Mouse (Mus musculus) limb, embryonic 12.5 days (tissue): ENCODE results near the gene Ssb. TPM values are rescaled to one million over a fixed set of nuclear protein-coding genes. Genes with fewer than 3 reads are reported as not detected.
"Not testable (repeated sequence)": the region's sequence is repeated elsewhere in the genome, so short reads cannot be mapped to it uniquely, and the experiment has no call there.

Experiments used
- ATAC-seq: fragments of 200-750 bp; cut with Nextera tagmentation; 2 replicates; pipeline ENCODE4 v1.8.0; 2017; ENCODE audit warnings: low read depth, moderate TSS enrichment; ENCODE audit not compliant: insufficient number of reproducible peaks, insufficient read depth, low FRiP score, low TSS enrichment
- H3K27ac ChIP-seq: fragments of 300-500 bp; sonication (generic); 2 replicates; pipeline ENCODE4 v1.5.1; 2016; ENCODE audit warnings: mild to moderate bottlenecking, moderate library complexity
- H3K27me3 ChIP-seq: fragments of 300-500 bp; sonication (generic); 2 replicates; pipeline ENCODE4 v1.6.1; 2016; ENCODE audit warnings: mild to moderate bottlenecking, moderate library complexity
- H3K36me3 ChIP-seq: fragments of 300-500 bp; sonication (generic); 2 replicates; pipeline ENCODE4 v1.6.1; 2016; ENCODE audit warnings: mild to moderate bottlenecking, moderate library complexity
- H3K4me1 ChIP-seq: fragments of 300-500 bp; sonication (generic); replicated peaks from 2 replicates; pipeline ENCODE4 v1.6.1; 2016
- H3K4me2 ChIP-seq: fragments of 300-500 bp; sonication (generic); 2 replicates; pipeline ENCODE4 v1.6.1; 2016; ENCODE audit warnings: mild to moderate bottlenecking, moderate library complexity
- H3K4me3 ChIP-seq: fragments of 300-500 bp; sonication (generic); replicated peaks from 2 replicates; pipeline ENCODE4 v1.5.1; 2016; ENCODE audit warnings: mild to moderate bottlenecking
- H3K9ac ChIP-seq: fragments of 300-500 bp; sonication (generic); replicated peaks from 2 replicates; pipeline ENCODE4 v1.6.1; 2016; ENCODE audit warnings: mild to moderate bottlenecking, moderate library complexity
- H3K9me3 ChIP-seq: fragments of 300-500 bp; sonication (generic); 2 replicates; pipeline ENCODE4 v1.6.1; 2016; ENCODE audit warnings: mild to moderate bottlenecking, moderate library complexity
- WGBS: fragments of 180-500 bp; shearing (Covaris S2); methylation state at CpG from one replicate; pipeline ENCODE4 v1.1.7; 2016; 5-methylcytosine and 5-hydroxymethylcytosine counted together
- polyA plus RNA-seq: library from polyadenylated mRNA; unstranded; fragments of >200 nt; fragmentation: Nextera tagmentation; extraction: Ambion mirVana; gene quantifications from 2 replicates; pipeline ENCODE4 v1.2.1, GENCODE M21; 2016

Ssb gene
- polyA plus RNA-seq, 1 experiment from 2014 or later = 365 TPM

DNA sequence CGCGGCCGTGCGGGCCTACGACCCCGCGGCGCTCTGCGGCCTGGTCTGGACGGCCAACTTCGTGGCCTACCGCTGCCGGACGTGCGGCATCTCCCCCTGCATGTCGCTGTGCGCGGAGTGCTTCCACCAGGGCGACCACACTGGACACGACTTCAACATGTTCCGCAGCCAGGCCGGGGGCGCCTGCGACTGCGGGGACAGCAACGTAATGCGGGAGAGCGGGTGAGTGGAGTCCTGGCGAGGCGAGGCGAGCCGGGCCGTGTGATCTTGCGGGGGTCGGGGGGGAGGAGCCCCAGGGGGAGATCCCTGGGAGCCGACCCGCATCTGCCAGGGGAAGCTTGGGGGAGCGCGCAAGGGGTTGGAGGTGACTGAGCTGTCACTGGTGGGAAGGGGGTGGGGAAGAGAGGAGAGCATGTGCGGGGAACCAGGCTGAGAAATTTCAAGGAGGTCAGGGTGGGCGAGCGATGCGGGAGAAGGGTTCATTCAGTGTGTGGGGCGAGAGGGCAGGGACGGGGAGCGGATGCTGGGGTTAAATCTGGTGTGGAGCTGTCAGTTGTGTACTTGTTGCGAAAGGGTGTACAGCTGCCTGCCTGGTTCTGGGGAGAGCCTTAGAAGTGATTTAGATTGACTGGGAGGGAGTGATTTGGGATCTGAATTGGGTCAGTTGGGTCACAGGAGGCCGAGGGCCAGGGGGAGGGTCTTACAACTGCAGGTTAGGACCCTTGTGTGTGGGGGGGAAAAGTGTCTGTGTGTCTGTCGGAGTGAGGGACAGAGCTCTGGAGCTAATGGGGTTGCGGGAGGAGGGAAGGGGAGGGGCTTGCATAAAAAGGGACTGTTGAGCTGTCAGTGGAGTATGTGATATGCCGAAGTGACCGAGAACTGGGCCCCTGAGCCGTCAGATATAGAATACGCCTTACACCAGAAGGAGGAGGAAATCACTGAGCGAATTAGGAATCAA is 36.5 kb downstream of the Ssb start:
- under 1% methylated on average over 55 of the region's 55 CpGs for WGBS

DNA sequence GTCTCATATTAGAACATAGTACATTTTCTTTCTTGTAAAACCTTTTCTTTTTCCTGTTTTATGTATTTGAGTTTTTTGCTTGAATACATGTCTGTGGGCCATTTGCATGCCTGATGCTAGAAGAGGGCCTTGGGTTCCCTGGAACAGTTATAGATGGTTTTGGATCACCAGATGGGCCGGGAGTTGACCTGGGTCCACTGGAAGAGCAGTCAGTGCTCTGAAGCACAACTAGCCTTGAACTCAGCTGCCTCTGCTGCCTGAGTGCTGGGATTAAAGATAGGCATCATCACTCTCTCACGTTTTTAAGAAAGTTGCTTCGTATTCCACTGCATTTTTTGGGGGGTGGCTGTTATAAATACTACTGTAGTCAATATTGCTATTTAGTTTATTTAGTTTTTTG is 42.2 kb downstream of the Ssb start:
- Histone ChIP-seq H3K4me3 (no peak overlapping the region), H3K27me3 (no peaks in the 10 kb centered on the region), H3K36me3 (peaks cover 22% of the 10 kb centered on the region), H3K4me2 (no peak overlapping the region), H3K9me3 (peaks cover 4% of the 10 kb centered on the region; the same call in 1 of the 2 replicates), H3K4me1 (peaks cover 5% of the 10 kb centered on the region), H3K27ac (no peak overlapping the region), H3K9ac (no peak overlapping the region)
- ATAC-seq = no peak
- WGBS = 90% methylated on average over 3 of the region's 3 CpGs

More for the DNA sequence above, 36.5 kb downstream of the Ssb start:
- peak overlapping the region; percentile 97 for H3K4me3 ChIP-seq
- H3K4me2 ChIP-seq = peak overlapping the region; percentile 97
- no peaks in the 10 kb centered on the region for H3K27me3 ChIP-seq
- H3K27ac ChIP-seq = peak overlapping the region; percentile 93
- H3K9me3 ChIP-seq = no peaks in the 10 kb centered on the region
- peaks cover 16% of the 10 kb centered on the region for H3K36me3 ChIP-seq
- peaks cover 9% of the 10 kb centered on the region for H3K4me1 ChIP-seq
- H3K9ac ChIP-seq = peak overlapping the region; percentile 99
- ATAC-seq = peak; percentile 61

DNA sequence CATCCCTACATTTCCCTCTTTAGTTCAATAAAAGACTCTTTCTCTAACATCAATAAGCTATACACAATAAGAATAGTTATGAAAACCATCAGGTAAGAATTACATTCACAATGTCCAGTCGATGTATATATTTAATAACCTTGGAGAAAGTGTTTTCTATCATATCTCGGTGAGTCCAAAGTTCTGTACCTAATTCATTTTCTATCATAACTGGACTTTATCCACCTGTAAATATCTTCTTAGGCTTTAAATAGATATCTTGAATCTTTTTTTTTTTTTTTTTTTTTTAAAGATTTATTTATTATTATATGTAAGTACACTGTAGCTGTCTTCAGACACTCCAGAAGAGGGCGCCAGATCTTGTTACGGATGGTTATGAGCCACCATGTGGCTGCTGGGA is 46.0 kb downstream of the Ssb start:
- H3K27ac ChIP-seq, H3K4me2 ChIP-seq, H3K4me3 ChIP-seq, H3K36me3 ChIP-seq, ATAC-seq, H3K9ac ChIP-seq, H3K27me3 ChIP-seq, H3K4me1 ChIP-seq, H3K9me3 ChIP-seq: not testable (repeated sequence)
- WGBS = 87% methylated on average over 4 of the region's 4 CpGs

DNA sequence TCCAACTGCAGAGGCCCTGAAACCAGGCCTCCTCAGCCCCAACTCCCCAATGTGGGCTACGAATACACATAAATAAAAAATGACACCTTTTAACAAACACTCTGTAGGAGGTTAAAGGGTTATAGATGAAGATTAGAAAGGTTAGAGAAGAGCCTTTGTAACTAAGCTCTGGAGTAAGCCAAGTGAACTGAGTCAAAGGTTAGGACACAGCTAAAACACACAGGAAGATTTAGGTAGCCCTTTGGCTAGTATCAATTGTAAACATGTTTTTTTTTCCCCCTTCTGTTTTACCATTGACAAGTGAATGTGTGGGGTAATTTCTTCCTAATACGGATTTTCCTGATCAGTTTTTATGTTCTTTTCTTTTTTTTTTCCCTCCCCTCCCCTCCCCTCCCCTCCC is 51.4 kb downstream of the Ssb start:
- Histone ChIP-seq H3K27ac (no peak overlapping the region), H3K27me3 (no peaks in the 10 kb centered on the region), H3K4me2 (no peak overlapping the region), H3K4me3 (no peak overlapping the region), H3K9me3 (peaks cover 4% of the 10 kb centered on the region; the same call in 1 of the 2 replicates), H3K9ac (no peak overlapping the region), H3K4me1 (no peaks in the 10 kb centered on the region), H3K36me3 (peaks cover 21% of the 10 kb centered on the region)
- WGBS = 74% methylated on average over 2 of the region's 2 CpGs
- no peak for ATAC-seq

DNA sequence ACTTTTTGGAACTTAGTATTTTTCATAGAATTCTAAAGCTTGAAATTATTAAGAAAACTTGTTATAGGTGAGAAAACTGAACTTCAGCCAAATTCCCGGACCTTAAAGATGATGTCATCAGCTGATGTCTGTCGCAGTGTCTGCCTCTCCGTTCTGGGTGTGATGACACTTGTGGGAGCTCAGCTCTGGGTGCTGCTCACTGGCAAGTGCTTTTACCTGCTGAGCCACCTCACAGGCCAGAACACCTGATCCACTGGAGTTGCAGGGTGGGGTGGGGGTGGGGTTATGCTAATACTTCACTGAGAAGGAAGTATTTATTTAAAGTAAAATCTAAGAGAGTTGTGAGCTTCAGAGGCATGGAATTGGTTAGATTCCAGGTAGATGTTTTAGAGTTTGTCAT is 55.9 kb downstream of the Ssb start:
- Histone ChIP-seq H3K9me3 (no peaks in the 10 kb centered on the region), H3K4me3 (no peak overlapping the region), H3K9ac (no peak overlapping the region), H3K27ac (no peak overlapping the region), H3K27me3 (no peaks in the 10 kb centered on the region), H3K36me3 (peaks cover 47% of the 10 kb centered on the region), H3K4me2 (no peak overlapping the region), H3K4me1 (no peaks in the 10 kb centered on the region)
- no peak for ATAC-seq
- 91% methylated on average over 3 of the region's 3 CpGs for WGBS

Other genes starting within 250 kb of the Ssb start
- 22.4 and 25.6 TPM in 2 replicates for gene Bbs5, start 214.4 kb upstream of the Ssb start, polyA plus RNA-seq
- gene Klhl41, start 191.4 kb upstream of the Ssb start, polyA plus RNA-seq = 13.9 and 14.7 TPM in 2 replicates
- 12.1 and 14.5 TPM in 2 replicates for gene Fastkd1, start 148.0 kb upstream of the Ssb start, polyA plus RNA-seq
- gene Ppig, start 139.0 kb upstream of the Ssb start, polyA plus RNA-seq = 168 and 176 TPM in 2 replicates
- 2.7 and 3.0 TPM in 2 replicates for gene Ccdc173, start 72.0 kb upstream of the Ssb start, polyA plus RNA-seq
- 28.3 and 28.4 TPM in 2 replicates for gene Phospho2, start 71.9 kb upstream of the Ssb start, polyA plus RNA-seq
- 35.6 and 37.5 TPM in 2 replicates for gene Klhl23, start 39.6 kb upstream of the Ssb start, polyA plus RNA-seq
- gene Mettl5, start 24.1 kb downstream of the Ssb start, polyA plus RNA-seq = 37.6 and 40.3 TPM in 2 replicates
- gene Ubr3, start 35.7 kb downstream of the Ssb start, polyA plus RNA-seq = 15.8 and 19.1 TPM in 2 replicates
- not detected in 2 replicates for gene Myo3b, start 177.6 kb downstream of the Ssb start, polyA plus RNA-seq